In the genomic region with DNA sequence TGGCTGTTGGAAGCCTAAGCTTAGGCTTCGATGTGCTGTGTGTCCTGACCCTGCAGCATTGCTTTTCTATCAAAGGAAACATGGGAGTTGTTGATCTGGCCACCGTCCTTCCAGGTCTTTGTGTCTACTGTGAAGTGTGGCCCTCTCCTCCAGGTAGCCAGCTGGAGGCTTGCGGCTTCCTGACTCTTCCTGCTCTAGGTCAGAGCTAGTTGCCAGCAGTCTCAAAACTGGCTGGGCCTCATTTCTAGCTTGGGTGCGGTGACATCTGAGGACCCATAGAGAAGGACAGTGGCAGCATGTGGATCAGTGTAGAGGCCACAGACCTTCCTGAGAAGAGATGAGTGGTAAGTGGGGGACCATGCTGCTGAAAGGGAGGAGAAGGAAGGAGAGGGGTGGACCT, we compare ENCODE assay signal across 28 mouse cellular contexts.
DNase-seq lines count a peak whose midpoint lies in the region; ATAC-seq lines count a peak whose summit lies in the region.
"Had no signal": no experiment of that assay in that cellular context is flagged by ENCODE, and none has a peak within 500 bp of the region (broad histone marks: within the 10 kb centered on the region; RNA-seq: fewer than 3 reads in every experiment).

No protein-coding gene starts in this region.

- no peaks in the 10 kb centered on the region for H3K36me3 ChIP-seq in forebrain, embryonic 12.5 days (replicated peaks)
- no peaks in the 10 kb centered on the region for H3K36me3 ChIP-seq in forebrain, embryonic 14.5 days (ENCODE audit: control insufficient read depth, insufficient read depth, low read length)
- H3K36me3 ChIP-seq in neural tube, embryonic 13.5 days = no peaks in the 10 kb centered on the region
- H3K36me3 ChIP-seq: forebrain, embryonic 15.5 days; heart, embryonic 10.5 days; intestine, embryonic 15.5 days had no signal

- H3K9ac ChIP-seq in forebrain, embryonic 12.5 days = no peak overlapping the region
- H3K9ac ChIP-seq in forebrain, embryonic 14.5 days (ENCODE audit: low read length) = no peak overlapping the region
- no peak overlapping the region for H3K9ac ChIP-seq in neural tube, embryonic 13.5 days
- H3K9ac ChIP-seq: forebrain, embryonic 15.5 days; intestine, embryonic 15.5 days; liver, embryonic 14.5 days had no signal

- no peaks in the 10 kb centered on the region for H3K9me3 ChIP-seq in forebrain, embryonic 12.5 days
- no peaks in the 10 kb centered on the region for H3K9me3 ChIP-seq in forebrain, embryonic 14.5 days (replicated peaks; ENCODE audit: control insufficient read depth, low read length)
- H3K9me3 ChIP-seq in neural tube, embryonic 13.5 days = no peaks in the 10 kb centered on the region
- H3K9me3 ChIP-seq: forebrain, embryonic 15.5 days; heart, embryonic 10.5 days; intestine, embryonic 15.5 days had no signal

- 0 out of 2 replicates have a peak overlapping the region, but pooled peaks have one; percentile 19 for H3K27ac ChIP-seq in forebrain, embryonic 12.5 days
- H3K27ac ChIP-seq in forebrain, embryonic 14.5 days (ENCODE audit: low read depth, low read length) = no peak overlapping the region
- 0 out of 2 replicates have a peak overlapping the region, but pooled peaks have one; percentile 15 for H3K27ac ChIP-seq in neural tube, embryonic 13.5 days (replicated peaks)
- H3K27ac ChIP-seq: forebrain, embryonic 15.5 days; heart, embryonic 10.5 days; hindbrain, postnatal 0 days; intestine, embryonic 15.5 days; liver, embryonic 14.5 days; macrophage had no signal

- H3K27me3 ChIP-seq in forebrain, embryonic 12.5 days = no peaks in the 10 kb centered on the region
- no peaks in the 10 kb centered on the region for H3K27me3 ChIP-seq in forebrain, embryonic 14.5 days (replicated peaks; ENCODE audit: control insufficient read depth, insufficient read depth, low read length)
- no peaks in the 10 kb centered on the region for H3K27me3 ChIP-seq in neural tube, embryonic 13.5 days
- H3K27me3 ChIP-seq: CH12.LX; forebrain, embryonic 15.5 days; intestine, embryonic 15.5 days had no signal

- peaks cover 37% of the 10 kb centered on the region for H3K4me1 ChIP-seq in forebrain, embryonic 12.5 days
- peaks cover 24% of the 10 kb centered on the region for H3K4me1 ChIP-seq in forebrain, embryonic 14.5 days (ENCODE audit: control insufficient read depth, insufficient read depth, low read length)
- peaks cover 64% of the 10 kb centered on the region for H3K4me1 ChIP-seq in neural tube, embryonic 13.5 days (replicated peaks)
- H3K4me1 ChIP-seq: heart, embryonic 10.5 days; intestine, embryonic 15.5 days had no signal

- WGBS in forebrain, embryonic 12.5 days = 94% methylated on average over 4 of the region's 4 CpGs
- 98% methylated on average over 4 of the region's 4 CpGs for WGBS in forebrain, embryonic 14.5 days
- 96% methylated on average over 4 of the region's 4 CpGs for WGBS in neural tube, embryonic 13.5 days

- DNase-seq in forebrain, embryonic 14.5 days (ENCODE audit: low spot score) = no peak
- peak; percentile 3 for DNase-seq in kidney, postnatal 10 days
- no peak for DNase-seq in kidney, postnatal 36 days
- no peak for DNase-seq in neural tube, embryonic 10.5 days (ENCODE audit: extremely low spot score, low spot score)
- DNase-seq in thymus, postnatal 4 days = peak; percentile 51
- DNase-seq: adrenal gland, adult 2 months; adrenal gland, postnatal 36 days; cerebellum, adult 2 months; cerebellum, postnatal 14 days; heart, adult 11 months; heart, postnatal 4 days; kidney, adult 2 months; liver; lung, adult 2 months; lung, postnatal 10 days; right cerebral cortex, adult 18-20 months; spleen, adult 18-20 months had no signal

- H3K4me2 ChIP-seq in forebrain, embryonic 12.5 days = no peak overlapping the region
- H3K4me2 ChIP-seq in forebrain, embryonic 14.5 days (ENCODE audit: low read length) = no peak overlapping the region
- H3K4me2 ChIP-seq in neural tube, embryonic 13.5 days = no peak overlapping the region
- H3K4me2 ChIP-seq: forebrain, embryonic 15.5 days; intestine, embryonic 15.5 days had no signal

- no peak for ATAC-seq in forebrain, embryonic 12.5 days (ENCODE audit: low FRiP score)
- no peak for ATAC-seq in forebrain, embryonic 14.5 days
- ATAC-seq in neural tube, embryonic 13.5 days (ENCODE audit: low read depth) = no peak
- ATAC-seq: activated CD4-positive, CD25-positive, alpha-beta regulatory T cell, adult 4 months; forebrain, embryonic 15.5 days; hindbrain, postnatal 0 days; intestine, embryonic 15.5 days had no signal

- no peak overlapping the region for H3K4me3 ChIP-seq in forebrain, embryonic 12.5 days (replicated peaks)
- no peak overlapping the region for H3K4me3 ChIP-seq in forebrain, embryonic 14.5 days (ENCODE audit: low read depth, low read length)
- no peak overlapping the region for H3K4me3 ChIP-seq in neural tube, embryonic 13.5 days
- H3K4me3 ChIP-seq: erythroblast, embryonic 14.5 days; forebrain, embryonic 15.5 days; heart, embryonic 10.5 days; intestine, embryonic 15.5 days had no signal

Comparison
In these comparisons a context has a peak if more than half of its experiments do, and no peak if none do; other contexts are left out.
1. DNase-seq: peak in kidney, postnatal 10 days (single experiment) and thymus, postnatal 4 days (single experiment); none in forebrain, embryonic 14.5 days (single experiment), kidney, postnatal 36 days (0 of 2) and neural tube, embryonic 10.5 days (single experiment).